Mouse (Mus musculus): Measurements from ENCODE around the gene Aox2. TPM values are rescaled to one million over a fixed set of nuclear protein-coding genes. Genes with fewer than 3 reads are reported as not detected.
A peak's percentile ranks its signal among the peaks of the same experiment; 100 is the strongest.

The Aox2 gene
- polyA plus RNA-seq, 1 experiment from 2014 or later, result 0.03 TPM

GRCm38 (mm10) chr1:58284505-58284904, 6.4 kb downstream of the Aox2 start:
- ChIA-PET CTCF (no interaction called here), POLR2A (no interaction called here)
- ATAC-seq (no peak), DNase-seq (ENCODE audit: low read depth, low spot score) (no peak)
- TF ChIP-seq CTCF (IDR thresholded peaks at IDR 0.05), result no peak
- in situ Hi-C loops (cut with MboI; ENCODE audit: low pct_unique_long_range_greater_than_20kb), result loop anchor here (25.0 kb wide), 1 partner anchor 322 kb away; no protein-coding TSS in a partner anchor
- no peaks in the 10 kb centered on the region for H3K27me3 ChIP-seq

- DNase-seq (ENCODE audit: low read depth, low spot score) (no peak), ATAC-seq (no peak)
- POLR2A ChIA-PET, result no interaction called here
- in situ Hi-C loops (cut with MboI; ENCODE audit: low pct_unique_long_range_greater_than_20kb), result loop anchor here (25.0 kb wide), 1 partner anchor 326 kb away; no protein-coding TSS in a partner anchor
- no peaks in the 10 kb centered on the region for H3K27me3 ChIP-seq
- TF ChIP-seq CTCF (IDR thresholded peaks at IDR 0.05), result no peak
- CTCF ChIA-PET, result interaction anchor here (1.6 to 2.0 kb wide), 2 partner anchors 8 to 10 kb away, joined by 3 to 7 read pairs; partner anchors contain the start of gene Aox2
Observed at GRCm38 (mm10) chr1:58288091-58288490, 10.0 kb downstream of the Aox2 start.

GRCm38 (mm10) chr1:58289863-58290469, 11.8 kb downstream of the Aox2 start:
- no peak for DNase-seq (ENCODE audit: low read depth, low spot score)
- CTCF ChIA-PET, result interaction anchor here (1.6 kb wide), 1 partner anchor 12 kb away, joined by 3 read pairs; the partner anchor contains the start of gene Aox2
- in situ Hi-C loops (cut with MboI; ENCODE audit: low pct_unique_long_range_greater_than_20kb), result loop anchor here (25.0 kb wide), 1 partner anchor 328 kb away; no protein-coding TSS in a partner anchor

GRCm38 (mm10) chr1:58291394-58292300, 13.5 kb downstream of the Aox2 start:
- no peak for TF ChIP-seq CTCF (IDR thresholded peaks at IDR 0.05)
- ATAC-seq (no peak), DNase-seq (ENCODE audit: low read depth, low spot score) (no peak)
- in situ Hi-C loops (cut with MboI; ENCODE audit: low pct_unique_long_range_greater_than_20kb), result loop anchor here (25.0 kb wide), 1 partner anchor 329 kb away; no protein-coding TSS in a partner anchor
- POLR2A ChIA-PET, result interaction anchor here (0.5 kb wide), 1 partner anchor 261 kb away, joined by 3 read pairs; no protein-coding TSS in a partner anchor
- CTCF ChIA-PET, result no interaction called here
- H3K27me3 ChIP-seq, result no peaks in the 10 kb centered on the region

More at GRCm38 (mm10) chr1:58289863-58290469, 11.8 kb downstream of the Aox2 start:
- POLR2A ChIA-PET, result no interaction called here
- no peaks in the 10 kb centered on the region for H3K27me3 ChIP-seq
- TF ChIP-seq CTCF (IDR thresholded peaks at IDR 0.05), result no peak
- ATAC-seq, result no peak

GRCm38 (mm10) chr1:58294730-58295129, 16.6 kb downstream of the Aox2 start:
- ATAC-seq, result no peak
- POLR2A ChIA-PET, result no interaction called here
- TF ChIP-seq CTCF (IDR thresholded peaks at IDR 0.05), result no peak

GRCm38 (mm10) chr1:58296278-58296677, 18.2 kb downstream of the Aox2 start:
- CTCF ChIA-PET, result interaction anchor here (0.7 to 2.0 kb wide), 9 partner anchors 9 to 876 kb away, joined by 3 to 7 read pairs (median 4); partner anchors contain the start of gene Aox2
- in situ Hi-C loops (cut with MboI; ENCODE audit: low pct_unique_long_range_greater_than_20kb), result loop anchor here (5.0 to 25.0 kb wide), 3 partner anchors 101 to 874 kb away; no protein-coding TSS in a partner anchor
- ATAC-seq (peak; percentile 86), DNase-seq (ENCODE audit: low read depth, low spot score) (peak; percentile 22)
- POLR2A ChIA-PET, result interaction anchor here (0.6 kb wide), 1 partner anchor 338 kb away, joined by 3 read pairs; no protein-coding TSS in a partner anchor
- H3K27me3 ChIP-seq, result no peaks in the 10 kb centered on the region
- TF ChIP-seq CTCF (IDR thresholded peaks at IDR 0.05), result peak; percentile 91

More at GRCm38 (mm10) chr1:58294730-58295129, 16.6 kb downstream of the Aox2 start:
- in situ Hi-C loops (cut with MboI; ENCODE audit: low pct_unique_long_range_greater_than_20kb), result loop anchor here (5.0 to 25.0 kb wide), 3 partner anchors 103 to 872 kb away; no protein-coding TSS in a partner anchor
- H3K27me3 ChIP-seq, result no peaks in the 10 kb centered on the region
- DNase-seq (ENCODE audit: low read depth, low spot score), result no peak
- CTCF ChIA-PET, result interaction anchor here (1.1 kb wide), 1 partner anchor 21 kb away, joined by 3 read pairs; no protein-coding TSS in a partner anchor

- DNase-seq (ENCODE audit: low read depth, low spot score), result no peak
- no peak for ATAC-seq
- CTCF ChIA-PET, result interaction anchor here (0.8 to 2.0 kb wide), 6 partner anchors 10 to 877 kb away, joined by 3 to 6 read pairs (median 4); partner anchors contain the start of gene Aox2
- TF ChIP-seq CTCF (IDR thresholded peaks at IDR 0.05), result no peak
- in situ Hi-C loops (cut with MboI; ENCODE audit: low pct_unique_long_range_greater_than_20kb), result loop anchor here (5.0 to 25.0 kb wide), 3 partner anchors 100 to 875 kb away; no protein-coding TSS in a partner anchor
- POLR2A ChIA-PET, result interaction anchor here (0.6 kb wide), 2 partner anchors 338 to 878 kb away, joined by 3 read pairs; no protein-coding TSS in a partner anchor
- no peaks in the 10 kb centered on the region for H3K27me3 ChIP-seq
Observed at GRCm38 (mm10) chr1:58296821-58297220, 18.7 kb downstream of the Aox2 start.

GRCm38 (mm10) chr1:58298347-58298746, 20.2 kb downstream of the Aox2 start:
- H3K27me3 ChIP-seq, result no peaks in the 10 kb centered on the region
- DNase-seq (ENCODE audit: low read depth, low spot score), result no peak
- ATAC-seq, result no peak
- ChIA-PET CTCF (no interaction called here), POLR2A (interaction anchor here (0.7 kb wide), 1 partner anchor 55 kb away, joined by 5 read pairs; no protein-coding TSS in a partner anchor)
- in situ Hi-C loops (cut with MboI; ENCODE audit: low pct_unique_long_range_greater_than_20kb), result loop anchor here (5.0 to 25.0 kb wide), 3 partner anchors 99 to 876 kb away; no protein-coding TSS in a partner anchor
- no peak for TF ChIP-seq CTCF (IDR thresholded peaks at IDR 0.05)

- ATAC-seq (no peak), DNase-seq (ENCODE audit: low read depth, low spot score) (no peak)
- CTCF ChIA-PET, result no interaction called here
- TF ChIP-seq CTCF (IDR thresholded peaks at IDR 0.05), result no peak
- in situ Hi-C loops (cut with MboI; ENCODE audit: low pct_unique_long_range_greater_than_20kb), result no loop called here
- H3K27me3 ChIP-seq, result no peaks in the 10 kb centered on the region
- POLR2A ChIA-PET, result no interaction called here
Observed at GRCm38 (mm10) chr1:58301073-58301472, 22.9 kb downstream of the Aox2 start.

GRCm38 (mm10) chr1:58302015-58302414, 23.9 kb downstream of the Aox2 start:
- ChIA-PET CTCF (no interaction called here), POLR2A (no interaction called here)
- ATAC-seq (no peak), DNase-seq (ENCODE audit: low read depth, low spot score) (no peak)
- TF ChIP-seq CTCF (IDR thresholded peaks at IDR 0.05), result no peak
- H3K27me3 ChIP-seq, result no peaks in the 10 kb centered on the region
- in situ Hi-C loops (cut with MboI; ENCODE audit: low pct_unique_long_range_greater_than_20kb), result no loop called here

Data from Patski (cell line).